Mouse (Mus musculus): ENCODE results near the gene Plcd4.

Gene Plcd4

GRCm38 (mm10) chr1:74600501-74601266 is 58.0 kb downstream of the Plcd4 start:
- DNase-seq (ENCODE audit: low spot score), result no peak

- peak; percentile 86 for DNase-seq (ENCODE audit: low spot score)
Measured at GRCm38 (mm10) chr1:74601267-74601962, 58.7 kb downstream of the Plcd4 start, which contains the start of the genes Rnf25 and Stk36. Gene Rnf25, minus strand, starts transcription at chr1:74601397. Gene Stk36, plus strand, starts transcription at chr1:74601445.

Measured in testis, postnatal 10 days (tissue).